Mouse (Mus musculus) brain, adult 10 weeks (tissue): ENCODE data around the gene Hsd3b5. TPM values are rescaled to one million over a fixed set of nuclear protein-coding genes. Genes with fewer than 3 reads are reported as not detected.

Experiments
- polyA plus RNA-seq: library from polyadenylated mRNA; stranded (reverse); fragments of 350-450 nt; fragmentation: Illumina TruSeq; extraction: RNeasy Lipid Tissue Mini Kit (QIAGEN cat#74804); gene quantifications from one replicate; pipeline ENCODE4 v1.2.3, GENCODE M21; 2015; ENCODE audit warnings: low read depth, low replicate concordance

Hsd3b5 gene
- not detected for polyA plus RNA-seq

GRCm38 (mm10) chr3:98630152-98630551 is at the start of gene Hsd3b5:
Gene Hsd3b5 (minus strand): TSS chr3:98630252.

DNA sequence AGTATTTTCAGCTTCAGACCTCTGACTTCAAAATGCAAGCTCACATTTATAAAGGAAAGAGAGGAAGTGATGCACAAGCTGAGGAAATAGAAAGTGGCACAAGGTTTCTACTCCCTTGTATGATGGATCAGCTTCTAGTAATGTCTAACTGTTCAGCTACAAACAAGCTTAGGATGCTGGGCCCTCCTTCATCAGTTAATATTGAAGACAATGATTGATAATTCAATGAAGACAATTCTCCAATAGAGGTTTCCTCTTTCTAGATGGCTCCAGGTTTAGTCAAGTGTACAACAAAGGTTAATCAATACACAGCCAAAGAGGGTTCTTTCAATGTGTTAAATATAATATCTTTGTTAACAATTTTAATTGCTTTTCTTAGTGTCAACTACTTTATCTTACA is 41.3 kb downstream of the Hsd3b5 start, which contains the start of gene Gm10681:
Gene Gm10681, minus strand, starts transcription at position 101 of the 400 bp plus-strand sequence.

Other genes starting within 250 kb of the Hsd3b5 start
- gene Zfp697, start 247.8 kb downstream of the Hsd3b5 start, polyA plus RNA-seq: 15.8 TPM
- gene Gm4450, start 173.1 kb downstream of the Hsd3b5 start, polyA plus RNA-seq: not detected
- not detected for gene Hsd3b4, start 119.7 kb downstream of the Hsd3b5 start, polyA plus RNA-seq
- gene Gm10681, start 41.4 kb downstream of the Hsd3b5 start, polyA plus RNA-seq: not detected
- not detected for gene Hsd3b2, start 94.3 kb upstream of the Hsd3b5 start, polyA plus RNA-seq
- gene Hsd3b3, start 132.9 kb upstream of the Hsd3b5 start, polyA plus RNA-seq: not detected
- not detected for gene Hsd3b6, start 184.2 kb upstream of the Hsd3b5 start, polyA plus RNA-seq
- gene Hsd3b1, start 229.5 kb upstream of the Hsd3b5 start, polyA plus RNA-seq: not detected